ENCODE assay signal across 8 mouse cellular contexts in genomic region chr4:132756974-132757373, GRCm38 (mm10). TPM values are rescaled to one million over a fixed set of nuclear protein-coding genes. Genes with fewer than 3 reads are reported as not detected.
DNase-seq lines count a peak whose midpoint lies in the region; ATAC-seq and TF ChIP-seq lines count a peak whose summit lies in the region.

Smpdl3b (minus strand) TSS chr4:132757252.

- peak within 1 kb of the TSS; percentile 56 for H3K9ac ChIP-seq in hindbrain, embryonic 11.5 days (ENCODE audit: low read depth, low read length)
- H3K9ac ChIP-seq in lung, postnatal 0 days (replicated peaks; ENCODE audit: low read depth) = peak within 1 kb of the TSS; percentile 36; the same call in 1 of the 2 replicates

- no peak for TF ChIP-seq EP300 in lung, postnatal 0 days (IDR thresholded peaks at IDR 0.05)

- peak within 1 kb of the TSS; percentile 62 for H3K4me2 ChIP-seq in hindbrain, embryonic 11.5 days (replicated peaks; ENCODE audit: low read depth, low read length)
- H3K4me2 ChIP-seq in lung, postnatal 0 days (replicated peaks; ENCODE audit: low read depth, low read length) = peak within 1 kb of the TSS; percentile 78

- peak; percentile 80 for TF ChIP-seq CTCF in lung, postnatal 0 days (IDR thresholded peaks at IDR 0.05)

- WGBS in hindbrain, embryonic 11.5 days = 1% methylated on average over 22 of the region's 22 CpGs
- under 1% methylated on average over 21 of the region's 22 CpGs for WGBS in lung, postnatal 0 days

- no peaks in the 10 kb centered on the region for H3K4me1 ChIP-seq in hindbrain, embryonic 11.5 days (replicated peaks; ENCODE audit: control insufficient read depth, insufficient read depth, low read length)
- H3K4me1 ChIP-seq in lung, postnatal 0 days (ENCODE audit: insufficient read depth, low read depth, low read length) = 0 out of 2 replicates have a peak, but pooled peaks cover 8% of the 10 kb centered on the region

- peak; percentile 95 for DNase-seq in MN1 (ENCODE audit: low spot score)
- peak; percentile 74 to 81 for DNase-seq in cerebellum, postnatal 10 days
- DNase-seq in frontal cortex, postnatal 14 days (ENCODE audit: low spot score in 2 of 2) = peak; percentile 60 to 61
- DNase-seq in hindbrain, embryonic 11.5 days (ENCODE audit: low spot score) = peak; percentile 77
- DNase-seq in layer of hippocampus, postnatal 10 days (ENCODE audit: low spot score in 2 of 2) = peak; percentile 64 to 75
- DNase-seq in lung, postnatal 0 days (ENCODE audit: low spot score) = peak; percentile 89
- peak; percentile 49 for DNase-seq in ovary, postnatal 10 days (ENCODE audit: low spot score)
- peak; percentile 74 for DNase-seq in yolk sac, embryonic 10.5 days (ENCODE audit: low spot score)

- peaks cover 4% of the 10 kb centered on the region; the same call in 1 of the 2 replicates for H3K27me3 ChIP-seq in hindbrain, embryonic 11.5 days (ENCODE audit: control insufficient read depth, insufficient read depth, low read length)
- H3K27me3 ChIP-seq in lung, postnatal 0 days (replicated peaks; ENCODE audit: insufficient read depth, low read length) = no peaks in the 10 kb centered on the region

- no peaks in the 10 kb centered on the region for H3K9me3 ChIP-seq in hindbrain, embryonic 11.5 days (ENCODE audit: control insufficient read depth, low read length)
- H3K9me3 ChIP-seq in lung, postnatal 0 days (ENCODE audit: low read length) = no peaks in the 10 kb centered on the region

- no peak for ATAC-seq in hindbrain, embryonic 11.5 days (ENCODE audit: low FRiP score)
- peak; percentile 89 for ATAC-seq in lung, postnatal 0 days

- no peak within 1 kb of the TSS for H3K27ac ChIP-seq in hindbrain, embryonic 11.5 days (ENCODE audit: low read depth, low read length)
- no peak within 1 kb of the TSS for H3K27ac ChIP-seq in lung, postnatal 0 days (ENCODE audit: low read length)

- no peaks in the 10 kb centered on the region for H3K36me3 ChIP-seq in hindbrain, embryonic 11.5 days (ENCODE audit: control insufficient read depth, insufficient read depth, low read length)
- no peaks in the 10 kb centered on the region for H3K36me3 ChIP-seq in lung, postnatal 0 days (ENCODE audit: insufficient read depth, low read length)

- peak within 1 kb of the TSS; percentile 31 for H3K4me3 ChIP-seq in hindbrain, embryonic 11.5 days (ENCODE audit: low read depth, low read length)
- peak within 1 kb of the TSS; percentile 46 for H3K4me3 ChIP-seq in lung, postnatal 0 days (ENCODE audit: low read depth, low read length)

RNA-seq across cellular contexts. Expression of gene Smpdl3b, which starts in this region (rescaled TPM):
- 1.7 and 1.8 TPM in 2 replicates for polyA plus RNA-seq in hindbrain, embryonic 11.5 days (2014; fragmentation: Nextera tagmentation; extraction: Ambion mirVana)
- total RNA-seq in layer of hippocampus, postnatal 10 days (2021) = 1 to 10 TPM in 1 of 2 experiments, under 1 TPM in 1; 0.87 to 1.2 TPM
- 3.7 TPM in 2 replicates for polyA plus RNA-seq in lung, postnatal 0 days (2015; fragmentation: Nextera tagmentation; extraction: Ambion mirVana)
